Mouse (Mus musculus): ENCODE data around the gene Glrb.

- TF ChIP-seq CTCF (IDR thresholded peaks at IDR 0.05; ENCODE audit: insufficient read depth, low read length) (no peak), POLR2A (IDR thresholded peaks at IDR 0.05; ENCODE audit: borderline replicate concordance, extremely low read depth, low read depth, low read length) (no peak)
Measured at GRCm38 (mm10) chr3:80893055-80893690, 20.3 kb downstream of the Glrb start.

Data from lung, adult 2 months (tissue).